Mouse (Mus musculus): ENCODE results near the gene Eloa. TPM values are rescaled to one million over a fixed set of nuclear protein-coding genes. Genes with fewer than 3 reads are reported as not detected.

Eloa gene
- polyA plus RNA-seq, 1 experiment = 1.5 TPM

GRCm38 (mm10) chr4:136053843-136054242 lies 32.3 kb upstream of the Eloa start:
- Histone ChIP-seq H3K4me1 (ENCODE audit: control insufficient read depth) (peaks cover 35% of the 10 kb centered on the region), H3K4me3 (replicated peaks) (no peak overlapping the region), H3K27me3 (ENCODE audit: control insufficient read depth) (peaks cover 32% of the 10 kb centered on the region), H3K9me3 (ENCODE audit: control insufficient read depth, low read length) (no peaks in the 10 kb centered on the region), H3K36me3 (ENCODE audit: control insufficient read depth) (peaks cover 36% of the 10 kb centered on the region)
- TF ChIP-seq GATA1 (IDR thresholded peaks at IDR 0.05; ENCODE audit: low read length) (no peak), TAL1 (IDR thresholded peaks at IDR 0.05; ENCODE audit: low read length) (no peak)

GRCm38 (mm10) chr4:136053247-136053596 lies 31.7 kb upstream of the Eloa start, which contains the start of gene Rpl11:
Gene Rpl11, minus strand, starts transcription at chr4:136053428.
- peak within 1 kb of the TSS; percentile 67 for H3K4me3 ChIP-seq (replicated peaks)
- TF ChIP-seq GATA1 (IDR thresholded peaks at IDR 0.05; ENCODE audit: low read length) (no peak), TAL1 (IDR thresholded peaks at IDR 0.05; ENCODE audit: low read length) (no peak)
- peaks cover 42% of the 10 kb centered on the region for H3K36me3 ChIP-seq (ENCODE audit: control insufficient read depth)
- peaks cover 41% of the 10 kb centered on the region for H3K4me1 ChIP-seq (ENCODE audit: control insufficient read depth)
- no peaks in the 10 kb centered on the region for H3K9me3 ChIP-seq (ENCODE audit: control insufficient read depth, low read length)
- H3K27me3 ChIP-seq (ENCODE audit: control insufficient read depth) = peaks cover 30% of the 10 kb centered on the region

GRCm38 (mm10) chr4:136052534-136053246 lies 31.1 kb upstream of the Eloa start:
- no peak for TF ChIP-seq GATA1 (IDR thresholded peaks at IDR 0.05; ENCODE audit: low read length)
- no peak for TF ChIP-seq TAL1 (IDR thresholded peaks at IDR 0.05; ENCODE audit: low read length)
- Histone ChIP-seq H3K36me3 (ENCODE audit: control insufficient read depth) (peaks cover 47% of the 10 kb centered on the region), H3K4me1 (ENCODE audit: control insufficient read depth) (peaks cover 42% of the 10 kb centered on the region), H3K27me3 (ENCODE audit: control insufficient read depth) (peaks cover 27% of the 10 kb centered on the region), H3K4me3 (replicated peaks) (peak overlapping the region; percentile 67), H3K9me3 (ENCODE audit: control insufficient read depth, low read length) (no peaks in the 10 kb centered on the region)

- H3K4me1 ChIP-seq (ENCODE audit: control insufficient read depth) = peaks cover 47% of the 10 kb centered on the region
- H3K9me3 ChIP-seq (ENCODE audit: control insufficient read depth, low read length) = no peaks in the 10 kb centered on the region
- peaks cover 53% of the 10 kb centered on the region for H3K36me3 ChIP-seq (ENCODE audit: control insufficient read depth)
These were observed 30.5 kb upstream of the Eloa start for GRCm38 (mm10) chr4:136052060-136052459.

GRCm38 (mm10) chr4:136050226-136050625 lies 28.7 kb upstream of the Eloa start:
- H3K9me3 ChIP-seq (ENCODE audit: control insufficient read depth, low read length) = no peaks in the 10 kb centered on the region
- no peak for TF ChIP-seq TAL1 (IDR thresholded peaks at IDR 0.05; ENCODE audit: low read length)
- no peak overlapping the region for H3K4me3 ChIP-seq (replicated peaks)
- H3K27me3 ChIP-seq (ENCODE audit: control insufficient read depth) = peaks cover 7% of the 10 kb centered on the region
- peaks cover 49% of the 10 kb centered on the region for H3K4me1 ChIP-seq (ENCODE audit: control insufficient read depth)
- H3K36me3 ChIP-seq (ENCODE audit: control insufficient read depth) = peaks cover 68% of the 10 kb centered on the region

More at GRCm38 (mm10) chr4:136052060-136052459, 30.5 kb upstream of the Eloa start:
- Histone ChIP-seq H3K27me3 (ENCODE audit: control insufficient read depth) (peaks cover 24% of the 10 kb centered on the region), H3K4me3 (replicated peaks) (peak overlapping the region; percentile 67)
- no peak for TF ChIP-seq TAL1 (IDR thresholded peaks at IDR 0.05; ENCODE audit: low read length)
- no peak for TF ChIP-seq GATA1 (IDR thresholded peaks at IDR 0.05; ENCODE audit: low read length)

- Histone ChIP-seq H3K27me3 (ENCODE audit: control insufficient read depth) (no peaks in the 10 kb centered on the region), H3K36me3 (ENCODE audit: control insufficient read depth) (peaks cover 75% of the 10 kb centered on the region), H3K9me3 (ENCODE audit: control insufficient read depth, low read length) (no peaks in the 10 kb centered on the region), H3K4me3 (replicated peaks) (no peak overlapping the region), H3K4me1 (ENCODE audit: control insufficient read depth) (peaks cover 44% of the 10 kb centered on the region)
- TF ChIP-seq TAL1 (IDR thresholded peaks at IDR 0.05; ENCODE audit: low read length) = no peak
- no peak for TF ChIP-seq GATA1 (IDR thresholded peaks at IDR 0.05; ENCODE audit: low read length)
These were observed 26.9 kb upstream of the Eloa start for GRCm38 (mm10) chr4:136048291-136049032.

GRCm38 (mm10) chr4:136047626-136048025 lies 26.1 kb upstream of the Eloa start:
- H3K36me3 ChIP-seq (ENCODE audit: control insufficient read depth) = peaks cover 75% of the 10 kb centered on the region
- peaks cover 42% of the 10 kb centered on the region for H3K4me1 ChIP-seq (ENCODE audit: control insufficient read depth)
- no peaks in the 10 kb centered on the region for H3K27me3 ChIP-seq (ENCODE audit: control insufficient read depth)
- H3K4me3 ChIP-seq (replicated peaks) = no peak overlapping the region
- H3K9me3 ChIP-seq (ENCODE audit: control insufficient read depth, low read length) = no peaks in the 10 kb centered on the region
- TF ChIP-seq TAL1 (IDR thresholded peaks at IDR 0.05; ENCODE audit: low read length) = no peak
- no peak for TF ChIP-seq GATA1 (IDR thresholded peaks at IDR 0.05; ENCODE audit: low read length)

- Histone ChIP-seq H3K27me3 (ENCODE audit: control insufficient read depth) (no peaks in the 10 kb centered on the region), H3K9me3 (ENCODE audit: control insufficient read depth, low read length) (no peaks in the 10 kb centered on the region), H3K36me3 (ENCODE audit: control insufficient read depth) (peaks cover 69% of the 10 kb centered on the region), H3K4me1 (ENCODE audit: control insufficient read depth) (peaks cover 37% of the 10 kb centered on the region), H3K4me3 (replicated peaks) (no peak overlapping the region)
- TF ChIP-seq GATA1 (IDR thresholded peaks at IDR 0.05; ENCODE audit: low read length) = no peak
- no peak for TF ChIP-seq TAL1 (IDR thresholded peaks at IDR 0.05; ENCODE audit: low read length)
These were observed 25.3 kb upstream of the Eloa start for GRCm38 (mm10) chr4:136046888-136047287.

- Histone ChIP-seq H3K27me3 (ENCODE audit: control insufficient read depth) (no peaks in the 10 kb centered on the region), H3K36me3 (ENCODE audit: control insufficient read depth) (peaks cover 51% of the 10 kb centered on the region), H3K4me3 (replicated peaks) (no peak overlapping the region), H3K4me1 (ENCODE audit: control insufficient read depth) (peaks cover 19% of the 10 kb centered on the region), H3K9me3 (ENCODE audit: control insufficient read depth, low read length) (no peaks in the 10 kb centered on the region)
- TF ChIP-seq TAL1 (IDR thresholded peaks at IDR 0.05; ENCODE audit: low read length) (no peak), GATA1 (IDR thresholded peaks at IDR 0.05; ENCODE audit: low read length) (no peak)
These were observed 23.5 kb upstream of the Eloa start for GRCm38 (mm10) chr4:136045091-136045490.

Measured in erythroblast, embryonic 14.5 days (primary cell).